10 mouse cellular contexts compared by ENCODE assay signal in the genomic region with DNA sequence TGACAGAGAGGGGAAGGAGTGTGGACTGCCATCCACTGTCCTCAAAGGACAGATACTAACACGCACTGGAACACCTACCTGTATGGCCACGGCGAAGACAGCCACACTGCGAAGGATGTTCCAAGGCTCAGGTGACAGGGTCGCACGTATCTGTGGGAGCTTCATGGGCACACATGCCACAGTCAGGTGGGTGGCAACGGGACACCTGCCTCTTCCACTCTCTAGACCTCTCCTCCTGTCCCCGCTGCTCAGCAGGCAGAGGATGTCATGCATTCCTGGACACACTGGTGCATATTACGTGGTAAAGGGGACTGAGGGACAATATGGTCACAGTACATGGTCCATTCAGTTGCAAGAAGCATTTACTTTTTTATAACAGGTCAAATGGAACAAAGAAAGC. TPM values are rescaled to one million over a fixed set of nuclear protein-coding genes. Genes with fewer than 3 reads are reported as not detected.
DNase-seq lines count a peak whose midpoint lies in the region; ATAC-seq and TF ChIP-seq lines count a peak whose summit lies in the region.
"Had no signal": no experiment of that assay in that cellular context is flagged by ENCODE, and none has a peak within 500 bp of the region (broad histone marks: within the 10 kb centered on the region; RNA-seq: fewer than 3 reads in every experiment).

No protein-coding gene starts in this region.

- peak overlapping the region; percentile 84; the same call in 1 of the 2 replicates for H3K4me2 ChIP-seq in kidney, embryonic 15.5 days
- H3K4me2 ChIP-seq in embryonic facial prominence, embryonic 14.5 days (ENCODE audit: low read depth, low read length) = peak overlapping the region; percentile 92
- peak overlapping the region; percentile 65 for H3K4me2 ChIP-seq in intestine, embryonic 15.5 days (replicated peaks)
- H3K4me2 ChIP-seq in midbrain, postnatal 0 days (ENCODE audit: low read depth, low read length, poor library complexity, severe bottlenecking) = peak overlapping the region; percentile 93; the same call in 1 of the 2 replicates

- H3K27me3 ChIP-seq in kidney, embryonic 15.5 days = no peaks in the 10 kb centered on the region
- H3K27me3 ChIP-seq in embryonic facial prominence, embryonic 14.5 days (replicated peaks; ENCODE audit: control insufficient read depth, insufficient read depth, low read length) = no peaks in the 10 kb centered on the region
- no peaks in the 10 kb centered on the region for H3K27me3 ChIP-seq in intestine, embryonic 15.5 days (replicated peaks)
- H3K27me3 ChIP-seq in midbrain, postnatal 0 days (ENCODE audit: insufficient read depth, low read length) = no peaks in the 10 kb centered on the region

- WGBS in kidney, embryonic 15.5 days = 91% methylated on average over 9 of the region's 9 CpGs
- 92% methylated on average over 9 of the region's 9 CpGs for WGBS in embryonic facial prominence, embryonic 14.5 days
- 92% methylated on average over 9 of the region's 9 CpGs for WGBS in intestine, embryonic 15.5 days
- 93% methylated on average over 9 of the region's 9 CpGs for WGBS in midbrain, postnatal 0 days

- no peak for ATAC-seq in kidney, embryonic 15.5 days (replicated peaks; ENCODE audit: low FRiP score)
- ATAC-seq in embryonic facial prominence, embryonic 14.5 days (ENCODE audit: low read depth) = no peak
- no peak for ATAC-seq in intestine, embryonic 15.5 days
- no peak for ATAC-seq in midbrain, postnatal 0 days (ENCODE audit: low FRiP score)

- no peaks in the 10 kb centered on the region for H3K9me3 ChIP-seq in kidney, embryonic 15.5 days (replicated peaks)
- no peaks in the 10 kb centered on the region for H3K9me3 ChIP-seq in embryonic facial prominence, embryonic 14.5 days (ENCODE audit: control insufficient read depth, low read length)
- no peaks in the 10 kb centered on the region for H3K9me3 ChIP-seq in intestine, embryonic 15.5 days
- H3K9me3 ChIP-seq in midbrain, postnatal 0 days (ENCODE audit: low read length) = no peaks in the 10 kb centered on the region

- TF ChIP-seq CTCF in midbrain, postnatal 0 days (IDR thresholded peaks at IDR 0.05) = no peak

- peaks cover 32% of the 10 kb centered on the region for H3K36me3 ChIP-seq in kidney, embryonic 15.5 days
- H3K36me3 ChIP-seq in embryonic facial prominence, embryonic 14.5 days (ENCODE audit: control insufficient read depth, insufficient read depth, low read length) = peaks cover 21% of the 10 kb centered on the region
- peaks cover 15% of the 10 kb centered on the region; the same call in 1 of the 2 replicates for H3K36me3 ChIP-seq in intestine, embryonic 15.5 days
- peaks cover 15% of the 10 kb centered on the region; the same call in 1 of the 2 replicates for H3K36me3 ChIP-seq in midbrain, postnatal 0 days (ENCODE audit: insufficient read depth, low read length)

- peak overlapping the region; percentile 81 for H3K4me3 ChIP-seq in kidney, embryonic 15.5 days (replicated peaks)
- H3K4me3 ChIP-seq in embryonic facial prominence, embryonic 14.5 days (ENCODE audit: low read depth, low read length) = no peak overlapping the region
- H3K4me3 ChIP-seq in intestine, embryonic 15.5 days (replicated peaks) = peak overlapping the region; percentile 90
- peak overlapping the region; percentile 85; the same call in 1 of the 2 replicates for H3K4me3 ChIP-seq in midbrain, postnatal 0 days (ENCODE audit: low read depth, low read length)

- DNase-seq in kidney, adult 8-10 months = no peak
- DNase-seq in embryonic facial prominence, embryonic 14.5 days (ENCODE audit: low spot score) = no peak
- DNase-seq in midbrain, postnatal 0 days (ENCODE audit: low spot score) = no peak
- DNase-seq in ovary, adult 18-20 months (ENCODE audit: low spot score) = no peak
- no peak for DNase-seq in layer of hippocampus, adult 11-12 months (ENCODE audit: low spot score)
- no peak for DNase-seq in kidney, adult 9 months
- DNase-seq: thymus, adult 18-20 months had no signal

- peak overlapping the region; percentile 94; the same call in 1 of the 2 replicates for H3K9ac ChIP-seq in kidney, embryonic 15.5 days
- H3K9ac ChIP-seq in embryonic facial prominence, embryonic 14.5 days (ENCODE audit: low read depth, low read length) = 0 out of 2 replicates have a peak overlapping the region, but pooled peaks have one; percentile 95
- peak overlapping the region; percentile 98; the same call in 1 of the 2 replicates for H3K9ac ChIP-seq in intestine, embryonic 15.5 days
- H3K9ac ChIP-seq in midbrain, postnatal 0 days (replicated peaks; ENCODE audit: low read length, poor library complexity, severe bottlenecking) = 0 out of 2 replicates have a peak overlapping the region, but pooled peaks have one; percentile 96

- peaks cover 45% of the 10 kb centered on the region for H3K4me1 ChIP-seq in kidney, embryonic 15.5 days
- peaks cover 10% of the 10 kb centered on the region for H3K4me1 ChIP-seq in embryonic facial prominence, embryonic 14.5 days (ENCODE audit: control insufficient read depth, insufficient read depth, low read length)
- peaks cover 31% of the 10 kb centered on the region for H3K4me1 ChIP-seq in intestine, embryonic 15.5 days (replicated peaks)
- H3K4me1 ChIP-seq in midbrain, postnatal 0 days (ENCODE audit: insufficient read depth, low read length) = peaks cover 13% of the 10 kb centered on the region; the same call in 1 of the 2 replicates

- H3K27ac ChIP-seq in kidney, embryonic 15.5 days = no peak overlapping the region
- H3K27ac ChIP-seq in embryonic facial prominence, embryonic 14.5 days (replicated peaks; ENCODE audit: low read depth, low read length) = no peak overlapping the region
- H3K27ac ChIP-seq in intestine, embryonic 15.5 days = no peak overlapping the region; the same call in 1 of the 2 replicates
- no peak overlapping the region for H3K27ac ChIP-seq in midbrain, postnatal 0 days (ENCODE audit: low read depth, low read length)

RNA-seq across cellular contexts. Expression of a gene that starts 1.4 kb away (rescaled TPM):
- polyA plus RNA-seq in kidney, embryonic 15.5 days (2015; fragmentation: Nextera tagmentation; extraction: Ambion mirVana) = 26.7 and 32.9 TPM in 2 replicates
- polyA plus RNA-seq in embryonic facial prominence, embryonic 14.5 days (2014; fragmentation: Nextera tagmentation; extraction: Ambion mirVana) = 30.8 and 30.9 TPM in 2 replicates
- 39.7 and 44.3 TPM in 2 replicates for polyA plus RNA-seq in intestine, embryonic 15.5 days (2015; fragmentation: Nextera tagmentation; extraction: Ambion mirVana)
- 51.5 and 55.3 TPM in 2 replicates for total RNA-seq in midbrain, postnatal 0 days (2014; rRNA removed)
- 30.0 and 32.2 TPM in 2 replicates for polyA plus RNA-seq in midbrain, postnatal 0 days (2015; fragmentation: Nextera tagmentation; extraction: Ambion mirVana)

RNA-seq across cellular contexts. Expression of a gene that starts 10.5 kb away (rescaled TPM):
- polyA plus RNA-seq in kidney, embryonic 15.5 days (2015; fragmentation: Nextera tagmentation; extraction: Ambion mirVana) = 5.9 and 7.2 TPM in 2 replicates
- polyA plus RNA-seq in embryonic facial prominence, embryonic 14.5 days (2014; fragmentation: Nextera tagmentation; extraction: Ambion mirVana) = 14.3 and 15.9 TPM in 2 replicates
- polyA plus RNA-seq in intestine, embryonic 15.5 days (2015; fragmentation: Nextera tagmentation; extraction: Ambion mirVana) = 6.3 and 6.6 TPM in 2 replicates
- total RNA-seq in midbrain, postnatal 0 days (2014; rRNA removed) = 7.8 and 8.7 TPM in 2 replicates
- 5.2 and 5.5 TPM in 2 replicates for polyA plus RNA-seq in midbrain, postnatal 0 days (2015; fragmentation: Nextera tagmentation; extraction: Ambion mirVana)
- total RNA-seq: common myeloid progenitor, adult 5-6 weeks had no signal

RNA-seq across cellular contexts. Expression of a gene that starts 15.6 kb away (rescaled TPM):
- polyA plus RNA-seq in kidney, embryonic 15.5 days (2015; fragmentation: Nextera tagmentation; extraction: Ambion mirVana) = 13.6 and 18.2 TPM in 2 replicates
- 11.8 and 14.2 TPM in 2 replicates for polyA plus RNA-seq in embryonic facial prominence, embryonic 14.5 days (2014; fragmentation: Nextera tagmentation; extraction: Ambion mirVana)
- polyA plus RNA-seq in intestine, embryonic 15.5 days (2015; fragmentation: Nextera tagmentation; extraction: Ambion mirVana) = 153 and 171 TPM in 2 replicates
- 17.4 and 19.0 TPM in 2 replicates for total RNA-seq in midbrain, postnatal 0 days (2014; rRNA removed)
- polyA plus RNA-seq in midbrain, postnatal 0 days (2015; fragmentation: Nextera tagmentation; extraction: Ambion mirVana) = 14.2 and 14.9 TPM in 2 replicates

RNA-seq across cellular contexts. Expression of a gene that starts 59.1 kb away (rescaled TPM):
- 5.4 and 8.7 TPM in 2 replicates for polyA plus RNA-seq in kidney, embryonic 15.5 days (2015; fragmentation: Nextera tagmentation; extraction: Ambion mirVana)
- 6.0 and 7.6 TPM in 2 replicates for polyA plus RNA-seq in embryonic facial prominence, embryonic 14.5 days (2014; fragmentation: Nextera tagmentation; extraction: Ambion mirVana)
- 13.1 and 14.7 TPM in 2 replicates for polyA plus RNA-seq in intestine, embryonic 15.5 days (2015; fragmentation: Nextera tagmentation; extraction: Ambion mirVana)
- 8.7 and 13.6 TPM in 2 replicates for total RNA-seq in midbrain, postnatal 0 days (2014; rRNA removed)
- 5.1 and 5.3 TPM in 2 replicates for polyA plus RNA-seq in midbrain, postnatal 0 days (2015; fragmentation: Nextera tagmentation; extraction: Ambion mirVana)
